Mouse (Mus musculus): Measurements from ENCODE around the gene Pigz. TPM values are rescaled to one million over a fixed set of nuclear protein-coding genes. Genes with fewer than 3 reads are reported as not detected.
A peak's percentile ranks its signal among the peaks of the same experiment; 100 is the strongest.

Pigz gene
- polyA plus RNA-seq, 1 experiment from 2014 or later: 0.71 TPM

GRCm38 (mm10) chr16:31947901-31948316, 14.3 kb downstream of the Pigz start:
- H3K4me2 ChIP-seq: peak overlapping the region; percentile 60
- peak; percentile 81 for ATAC-seq (ENCODE audit: borderline replicate concordance, extremely low read depth, low FRiP score, low TSS enrichment)
- H3K9me3 ChIP-seq: no peaks in the 10 kb centered on the region
- no peaks in the 10 kb centered on the region for H3K27me3 ChIP-seq
- WGBS: 0% methylated on average over 38 of the region's 38 CpGs
- peaks cover 34% of the 10 kb centered on the region for H3K4me1 ChIP-seq
- peak overlapping the region; percentile 82 for H3K4me3 ChIP-seq
- H3K27ac ChIP-seq: peak overlapping the region; percentile 83
- peaks cover 16% of the 10 kb centered on the region; the same call in 1 of the 2 replicates for H3K36me3 ChIP-seq
- peak overlapping the region; percentile 83 for H3K9ac ChIP-seq

GRCm38 (mm10) chr16:31948345-31948774, 14.7 kb downstream of the Pigz start, which contains the start of the genes 0610012G03Rik and Ncbp2:
0610012G03Rik (minus strand) TSS chr16:31948494.
Ncbp2 (plus strand) TSS chr16:31948513.
- peak within 1 kb of the TSS; percentile 82 for H3K4me3 ChIP-seq

GRCm38 (mm10) chr16:31963224-31963623, 29.6 kb downstream of the Pigz start:
- WGBS: 86% methylated on average over 7 of the region's 7 CpGs
- no peaks in the 10 kb centered on the region for H3K9me3 ChIP-seq
- no peak overlapping the region for H3K4me3 ChIP-seq
- no peak for ATAC-seq (ENCODE audit: borderline replicate concordance, extremely low read depth, low FRiP score, low TSS enrichment)
- H3K4me2 ChIP-seq: no peak overlapping the region
- no peak overlapping the region for H3K9ac ChIP-seq
- H3K4me1 ChIP-seq: no peaks in the 10 kb centered on the region
- H3K27me3 ChIP-seq: no peaks in the 10 kb centered on the region
- no peak overlapping the region for H3K27ac ChIP-seq
- H3K36me3 ChIP-seq: peaks cover 65% of the 10 kb centered on the region

More at GRCm38 (mm10) chr16:31948345-31948774, 14.7 kb downstream of the Pigz start, which contains the start of the genes 0610012G03Rik and Ncbp2:
- no peaks in the 10 kb centered on the region for H3K9me3 ChIP-seq
- peak within 1 kb of the TSS; percentile 60 for H3K4me2 ChIP-seq
- peak; percentile 89 for ATAC-seq (ENCODE audit: borderline replicate concordance, extremely low read depth, low FRiP score, low TSS enrichment)
- no peaks in the 10 kb centered on the region for H3K27me3 ChIP-seq
- H3K36me3 ChIP-seq: peaks cover 16% of the 10 kb centered on the region; the same call in 1 of the 2 replicates
- H3K9ac ChIP-seq: peak within 1 kb of the TSS; percentile 83
- peak within 1 kb of the TSS; percentile 83 for H3K27ac ChIP-seq
- H3K4me1 ChIP-seq: peaks cover 34% of the 10 kb centered on the region
- under 1% methylated on average over 55 of the region's 55 CpGs for WGBS

GRCm38 (mm10) chr16:31975258-31975657, 41.6 kb downstream of the Pigz start:
- no peak overlapping the region for H3K4me2 ChIP-seq
- no peak overlapping the region for H3K4me3 ChIP-seq
- H3K27me3 ChIP-seq: no peaks in the 10 kb centered on the region
- WGBS: 85% methylated on average over 4 of the region's 4 CpGs
- H3K27ac ChIP-seq: no peak overlapping the region
- no peak for ATAC-seq (ENCODE audit: borderline replicate concordance, extremely low read depth, low FRiP score, low TSS enrichment)
- no peaks in the 10 kb centered on the region for H3K9me3 ChIP-seq
- H3K36me3 ChIP-seq: peaks cover 47% of the 10 kb centered on the region
- H3K9ac ChIP-seq: no peak overlapping the region
- no peaks in the 10 kb centered on the region for H3K4me1 ChIP-seq

- no peaks in the 10 kb centered on the region for H3K4me1 ChIP-seq
- no peak overlapping the region for H3K4me2 ChIP-seq
- H3K36me3 ChIP-seq: peaks cover 47% of the 10 kb centered on the region
- H3K27ac ChIP-seq: no peak overlapping the region
- WGBS: 85% methylated on average over 3 of the region's 3 CpGs
- no peak for ATAC-seq (ENCODE audit: borderline replicate concordance, extremely low read depth, low FRiP score, low TSS enrichment)
- no peak overlapping the region for H3K4me3 ChIP-seq
- no peak overlapping the region for H3K9ac ChIP-seq
- no peaks in the 10 kb centered on the region for H3K9me3 ChIP-seq
- H3K27me3 ChIP-seq: no peaks in the 10 kb centered on the region
These were observed 45.9 kb downstream of the Pigz start for GRCm38 (mm10) chr16:31979501-31979900.

- ATAC-seq (ENCODE audit: borderline replicate concordance, extremely low read depth, low FRiP score, low TSS enrichment): no peak
- Histone ChIP-seq H3K4me1 (no peaks in the 10 kb centered on the region), H3K9me3 (no peaks in the 10 kb centered on the region), H3K4me3 (no peak overlapping the region), H3K4me2 (no peak overlapping the region), H3K27me3 (no peaks in the 10 kb centered on the region), H3K27ac (no peak overlapping the region), H3K36me3 (peaks cover 43% of the 10 kb centered on the region), H3K9ac (no peak overlapping the region)
- 71% methylated on average over 5 of the region's 5 CpGs for whole genome bisulfite sequencing
These were observed 47.3 kb downstream of the Pigz start for GRCm38 (mm10) chr16:31980946-31981345.

GRCm38 (mm10) chr16:31992039-31992438, 58.4 kb downstream of the Pigz start:
- Histone ChIP-seq H3K27me3 (no peaks in the 10 kb centered on the region), H3K36me3 (peaks cover 34% of the 10 kb centered on the region), H3K4me3 (no peak overlapping the region), H3K27ac (no peak overlapping the region), H3K4me2 (no peak overlapping the region), H3K4me1 (no peaks in the 10 kb centered on the region), H3K9ac (no peak overlapping the region), H3K9me3 (no peaks in the 10 kb centered on the region)
- ATAC-seq (ENCODE audit: borderline replicate concordance, extremely low read depth, low FRiP score, low TSS enrichment): no peak
- WGBS: 44% methylated on average over 1 of the region's 1 CpGs

GRCm38 (mm10) chr16:31993195-31993594, 59.5 kb downstream of the Pigz start:
- H3K4me3 ChIP-seq: no peak overlapping the region
- no peak overlapping the region for H3K4me2 ChIP-seq
- peaks cover 29% of the 10 kb centered on the region for H3K36me3 ChIP-seq
- H3K9me3 ChIP-seq: no peaks in the 10 kb centered on the region
- H3K27me3 ChIP-seq: no peaks in the 10 kb centered on the region
- H3K27ac ChIP-seq: no peak overlapping the region
- WGBS: 96% methylated on average over 4 of the region's 4 CpGs
- H3K4me1 ChIP-seq: no peaks in the 10 kb centered on the region
- ATAC-seq (ENCODE audit: borderline replicate concordance, extremely low read depth, low FRiP score, low TSS enrichment): no peak
- H3K9ac ChIP-seq: no peak overlapping the region

- no peak overlapping the region for H3K4me3 ChIP-seq
- H3K27me3 ChIP-seq: no peaks in the 10 kb centered on the region
- no peak overlapping the region for H3K9ac ChIP-seq
- H3K4me1 ChIP-seq: no peaks in the 10 kb centered on the region
- ATAC-seq (ENCODE audit: borderline replicate concordance, extremely low read depth, low FRiP score, low TSS enrichment): no peak
- H3K27ac ChIP-seq: no peak overlapping the region
- H3K9me3 ChIP-seq: no peaks in the 10 kb centered on the region
- H3K4me2 ChIP-seq: no peak overlapping the region
- peaks cover 25% of the 10 kb centered on the region for H3K36me3 ChIP-seq
These were observed 60.3 kb downstream of the Pigz start for GRCm38 (mm10) chr16:31993946-31994345.

Small RNA genes within 50 kb of the gene (microRNA-seq; reads per million reads assigned to microRNA genes)
- not detected for gene Gm26269

Other genes with a start within 250 kb of the Pigz start
- 0.11 TPM in 1 of 2 replicates, not detected in the other for gene Meltf, start 55.0 kb upstream of the Pigz start, polyA plus RNA-seq (2015; fragmentation: Nextera tagmentation; extraction: Ambion mirVana)
- gene 0610012G03Rik, start 14.6 kb downstream of the Pigz start, polyA plus RNA-seq (2015; fragmentation: Nextera tagmentation; extraction: Ambion mirVana): 75.7 and 77.3 TPM in 2 replicates
- gene Ncbp2, start 14.7 kb downstream of the Pigz start, polyA plus RNA-seq (2015; fragmentation: Nextera tagmentation; extraction: Ambion mirVana): 114 TPM in 2 replicates
- gene Senp5, start 69.4 kb downstream of the Pigz start, polyA plus RNA-seq (2015; fragmentation: Nextera tagmentation; extraction: Ambion mirVana): 12.2 and 13.5 TPM in 2 replicates
- 33.2 and 35.7 TPM in 2 replicates for gene Pak2, start 145.5 kb downstream of the Pigz start, polyA plus RNA-seq (2015; fragmentation: Nextera tagmentation; extraction: Ambion mirVana)
- gene Pigx, start 165.9 kb downstream of the Pigz start, polyA plus RNA-seq (2015; fragmentation: Nextera tagmentation; extraction: Ambion mirVana): 88.9 and 95.6 TPM in 2 replicates
- gene Cep19, start 165.9 kb downstream of the Pigz start, polyA plus RNA-seq (2015; fragmentation: Nextera tagmentation; extraction: Ambion mirVana): 29.8 and 30.3 TPM in 2 replicates
- 39.6 and 45.8 TPM in 2 replicates for gene Nrros, start 231.7 kb downstream of the Pigz start, polyA plus RNA-seq (2015; fragmentation: Nextera tagmentation; extraction: Ambion mirVana)
- 0.20 and 0.36 TPM in 2 replicates for gene Bex6, start 246.0 kb downstream of the Pigz start, polyA plus RNA-seq (2015; fragmentation: Nextera tagmentation; extraction: Ambion mirVana)

Measured in lung, embryonic 15.5 days (tissue).